Mouse (Mus musculus) kidney, embryonic 15.5 days (tissue): ENCODE results near the gene Rapsn. TPM values are rescaled to one million over a fixed set of nuclear protein-coding genes. Genes with fewer than 3 reads are reported as not detected.

Experiments used
- ATAC-seq: fragments of 200-750 bp; cut with Nextera tagmentation; replicated peaks from 2 replicates; pipeline ENCODE4 v1.8.0; 2017; ENCODE audit warnings: moderate TSS enrichment; ENCODE audit not compliant: low FRiP score
- H3K27ac ChIP-seq: fragments of 300-500 bp; sonication (generic); 2 replicates; pipeline ENCODE4 v1.5.1; 2015; ENCODE audit warnings: mild to moderate bottlenecking, inconsistent platforms
- H3K27me3 ChIP-seq: fragments of 300-500 bp; sonication (generic); 2 replicates; pipeline ENCODE4 v1.6.1; 2015; ENCODE audit warnings: inconsistent platforms
- H3K36me3 ChIP-seq: fragments of 300-500 bp; sonication (generic); 2 replicates; pipeline ENCODE4 v1.6.1; 2015; ENCODE audit warnings: inconsistent platforms
- H3K4me1 ChIP-seq: fragments of 300-500 bp; sonication (generic); 2 replicates; pipeline ENCODE4 v1.6.1; 2015; ENCODE audit warnings: inconsistent platforms
- H3K4me2 ChIP-seq: fragments of 300-500 bp; sonication (generic); 2 replicates; pipeline ENCODE4 v1.6.1; 2015; ENCODE audit warnings: moderate library complexity, mild to moderate bottlenecking, inconsistent platforms
- H3K4me3 ChIP-seq: fragments of 300-500 bp; sonication (generic); replicated peaks from 2 replicates; pipeline ENCODE4 v1.5.1; 2015; ENCODE audit warnings: mild to moderate bottlenecking, inconsistent platforms
- H3K9ac ChIP-seq: fragments of 300-500 bp; sonication (generic); 2 replicates; pipeline ENCODE4 v1.6.1; 2015; ENCODE audit warnings: mild to moderate bottlenecking, inconsistent platforms
- H3K9me3 ChIP-seq: fragments of 300-500 bp; sonication (generic); replicated peaks from 2 replicates; pipeline ENCODE4 v1.6.1; 2016; ENCODE audit warnings: inconsistent platforms
- WGBS: fragments of 180-500 bp; shearing (Covaris S2); methylation state at CpG from one replicate; pipeline ENCODE4 v1.1.7; 2015; ENCODE audit warnings: mixed read lengths; 5-methylcytosine and 5-hydroxymethylcytosine counted together
- polyA plus RNA-seq: library from polyadenylated mRNA; unstranded; fragments of >200 nt; fragmentation: Nextera tagmentation; extraction: Ambion mirVana; gene quantifications from 2 replicates; pipeline ENCODE4 v1.2.1, GENCODE M21; 2015

The Rapsn gene
- polyA plus RNA-seq, 1 experiment from 2014 or later = 2.7 TPM

DNA sequence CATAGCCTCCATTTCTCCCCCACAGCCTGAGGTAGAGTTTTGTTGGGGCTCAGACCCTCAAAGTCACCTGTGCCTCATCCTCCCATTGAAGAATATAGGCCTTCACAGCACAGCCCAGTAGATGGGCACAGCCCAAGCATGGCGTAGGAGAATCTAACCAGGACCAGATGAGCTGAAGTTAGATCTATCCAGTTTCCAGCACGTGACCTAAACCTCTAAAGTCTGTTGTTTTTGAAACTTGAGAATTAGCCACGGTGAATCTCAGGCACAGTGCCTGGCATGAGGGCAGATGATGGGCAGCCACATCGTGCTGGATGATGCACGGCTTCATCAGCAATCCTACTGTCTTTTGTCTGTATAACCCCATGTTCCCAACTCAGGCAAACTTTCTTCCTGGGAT, 23.0 kb downstream of the Rapsn start:
- 51% methylated on average over 5 of the region's 5 CpGs for WGBS
- peaks cover 17% of the 10 kb centered on the region for H3K4me1 ChIP-seq
- H3K36me3 ChIP-seq = peaks cover 87% of the 10 kb centered on the region

GRCm38 (mm10) chr2:91059376-91059775, 24.0 kb downstream of the Rapsn start:
- H3K36me3 ChIP-seq = peaks cover 97% of the 10 kb centered on the region
- H3K4me3 ChIP-seq = no peak overlapping the region
- H3K9ac ChIP-seq = no peak overlapping the region
- H3K27me3 ChIP-seq = no peaks in the 10 kb centered on the region
- no peaks in the 10 kb centered on the region for H3K9me3 ChIP-seq
- H3K4me2 ChIP-seq = no peak overlapping the region
- H3K4me1 ChIP-seq = peaks cover 17% of the 10 kb centered on the region
- 92% methylated on average over 2 of the region's 2 CpGs for WGBS
- no peak for ATAC-seq
- H3K27ac ChIP-seq = no peak overlapping the region

More for the DNA sequence above, 23.0 kb downstream of the Rapsn start:
- Histone ChIP-seq H3K27ac (no peak overlapping the region), H3K9me3 (no peaks in the 10 kb centered on the region), H3K4me2 (no peak overlapping the region), H3K4me3 (no peak overlapping the region), H3K27me3 (no peaks in the 10 kb centered on the region), H3K9ac (no peak overlapping the region)
- ATAC-seq = no peak

- Histone ChIP-seq H3K9ac (no peak overlapping the region), H3K4me3 (no peak overlapping the region), H3K27ac (no peak overlapping the region), H3K4me2 (no peak overlapping the region), H3K27me3 (no peaks in the 10 kb centered on the region), H3K36me3 (peaks cover 98% of the 10 kb centered on the region), H3K9me3 (no peaks in the 10 kb centered on the region), H3K4me1 (peaks cover 7% of the 10 kb centered on the region)
- peak; percentile 28; the same call in 1 of the 2 replicates for ATAC-seq
- WGBS = 83% methylated on average over 10 of the region's 10 CpGs
Measured at GRCm38 (mm10) chr2:91060544-91061355, 25.3 kb downstream of the Rapsn start.

GRCm38 (mm10) chr2:91061849-91062481, 26.5 kb downstream of the Rapsn start:
- WGBS = 69% methylated on average over 6 of the region's 6 CpGs
- no peak overlapping the region for H3K9ac ChIP-seq
- H3K27ac ChIP-seq = peak overlapping the region; percentile 56

GRCm38 (mm10) chr2:91062779-91063606, 27.6 kb downstream of the Rapsn start:
- Histone ChIP-seq H3K36me3 (peaks cover 87% of the 10 kb centered on the region), H3K9ac (no peak overlapping the region), H3K4me1 (peaks cover 7% of the 10 kb centered on the region), H3K9me3 (no peaks in the 10 kb centered on the region), H3K27me3 (no peaks in the 10 kb centered on the region), H3K4me2 (no peak overlapping the region), H3K27ac (peak overlapping the region; percentile 56; the same call in 1 of the 2 replicates), H3K4me3 (no peak overlapping the region)
- ATAC-seq = no peak
- whole genome bisulfite sequencing = 88% methylated on average over 16 of the region's 16 CpGs

More at GRCm38 (mm10) chr2:91061849-91062481, 26.5 kb downstream of the Rapsn start:
- Histone ChIP-seq H3K4me3 (no peak overlapping the region), H3K4me2 (no peak overlapping the region), H3K9me3 (no peaks in the 10 kb centered on the region), H3K4me1 (peaks cover 7% of the 10 kb centered on the region), H3K36me3 (peaks cover 93% of the 10 kb centered on the region), H3K27me3 (no peaks in the 10 kb centered on the region)
- peak; percentile 47 for ATAC-seq

- Histone ChIP-seq H3K9me3 (no peaks in the 10 kb centered on the region), H3K27me3 (no peaks in the 10 kb centered on the region), H3K4me2 (no peak overlapping the region), H3K4me1 (peaks cover 18% of the 10 kb centered on the region), H3K9ac (no peak overlapping the region), H3K27ac (no peak overlapping the region), H3K4me3 (no peak overlapping the region), H3K36me3 (peaks cover 75% of the 10 kb centered on the region)
- ATAC-seq = no peak
- WGBS = 89% methylated on average over 6 of the region's 6 CpGs
Measured at GRCm38 (mm10) chr2:91064211-91064610, 28.8 kb downstream of the Rapsn start.

DNA sequence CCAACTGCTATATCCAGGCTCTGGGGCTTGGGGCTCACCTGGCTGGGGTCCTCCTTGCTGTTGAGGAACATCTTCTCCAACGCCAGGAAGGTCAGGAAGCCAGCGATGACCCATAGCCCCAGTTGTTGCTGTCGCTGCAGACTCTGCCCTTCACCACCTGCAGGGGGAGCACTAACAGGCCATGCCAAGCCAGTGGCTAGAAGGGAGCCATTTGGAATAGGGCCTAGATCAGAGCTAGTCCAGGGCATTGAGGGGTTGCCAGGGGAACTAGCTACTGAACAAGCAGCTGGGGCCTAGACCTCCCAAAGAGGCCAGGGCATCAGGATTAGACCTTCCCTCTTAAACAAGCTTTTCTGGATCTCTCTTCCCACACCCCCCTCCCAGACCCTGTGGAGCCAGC, 30.1 kb downstream of the Rapsn start:
- no peak overlapping the region for H3K4me2 ChIP-seq
- H3K27me3 ChIP-seq = no peaks in the 10 kb centered on the region
- peaks cover 62% of the 10 kb centered on the region for H3K36me3 ChIP-seq
- H3K4me1 ChIP-seq = peaks cover 23% of the 10 kb centered on the region
- no peak for ATAC-seq
- no peaks in the 10 kb centered on the region for H3K9me3 ChIP-seq
- H3K9ac ChIP-seq = no peak overlapping the region
- WGBS = 43% methylated on average over 3 of the region's 3 CpGs
- no peak overlapping the region for H3K27ac ChIP-seq
- H3K4me3 ChIP-seq = no peak overlapping the region

GRCm38 (mm10) chr2:91066455-91066854, 31.0 kb downstream of the Rapsn start:
- H3K27me3 ChIP-seq = no peaks in the 10 kb centered on the region
- no peak overlapping the region for H3K27ac ChIP-seq
- ATAC-seq = no peak
- no peak overlapping the region for H3K4me3 ChIP-seq
- no peaks in the 10 kb centered on the region for H3K9me3 ChIP-seq
- peaks cover 52% of the 10 kb centered on the region for H3K36me3 ChIP-seq
- no peak overlapping the region for H3K9ac ChIP-seq
- WGBS = 82% methylated on average over 3 of the region's 3 CpGs
- H3K4me1 ChIP-seq = peaks cover 31% of the 10 kb centered on the region
- H3K4me2 ChIP-seq = no peak overlapping the region

- 59% methylated on average over 13 of the region's 13 CpGs for WGBS
- ATAC-seq = no peak
- Histone ChIP-seq H3K4me2 (peak overlapping the region; percentile 72), H3K27me3 (no peaks in the 10 kb centered on the region), H3K36me3 (peaks cover 34% of the 10 kb centered on the region), H3K27ac (no peak overlapping the region), H3K4me3 (peak overlapping the region; percentile 72), H3K9ac (peak overlapping the region; percentile 32), H3K9me3 (no peaks in the 10 kb centered on the region), H3K4me1 (peaks cover 24% of the 10 kb centered on the region)
Measured at GRCm38 (mm10) chr2:91068162-91068871, 32.9 kb downstream of the Rapsn start.

DNA sequence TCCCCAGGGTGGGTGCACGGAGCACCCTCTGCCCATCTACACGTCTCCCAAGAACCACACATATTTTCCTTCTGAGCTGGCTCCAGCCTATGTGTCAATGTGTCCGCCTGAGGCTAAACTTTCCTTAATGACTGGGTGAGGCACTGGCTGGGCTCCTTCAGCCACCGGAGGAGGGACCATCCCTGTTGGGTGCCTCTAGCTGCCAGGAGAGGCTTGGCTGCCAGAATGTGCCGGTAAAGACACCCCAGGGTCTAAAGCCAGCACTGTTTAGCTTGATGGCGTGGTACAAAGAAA, 33.4 kb downstream of the Rapsn start:
- Histone ChIP-seq H3K27ac (no peak overlapping the region), H3K27me3 (no peaks in the 10 kb centered on the region), H3K4me2 (peak overlapping the region; percentile 72), H3K36me3 (peaks cover 29% of the 10 kb centered on the region), H3K9me3 (no peaks in the 10 kb centered on the region), H3K4me3 (peak overlapping the region; percentile 72), H3K4me1 (peaks cover 24% of the 10 kb centered on the region), H3K9ac (peak overlapping the region; percentile 32)
- 56% methylated on average over 6 of the region's 6 CpGs for WGBS
- no peak for ATAC-seq

GRCm38 (mm10) chr2:91069306-91070000, 34.0 kb downstream of the Rapsn start:
- H3K4me3 ChIP-seq = peak overlapping the region; percentile 72
- no peaks in the 10 kb centered on the region for H3K9me3 ChIP-seq
- peaks cover 22% of the 10 kb centered on the region for H3K36me3 ChIP-seq
- H3K9ac ChIP-seq = peak overlapping the region; percentile 70
- H3K27me3 ChIP-seq = no peaks in the 10 kb centered on the region
- peak overlapping the region; percentile 72 for H3K4me2 ChIP-seq
- H3K27ac ChIP-seq = peak overlapping the region; percentile 93
- ATAC-seq = peak; percentile 3; the same call in 1 of the 2 replicates
- 6% methylated on average over 14 of the region's 14 CpGs for WGBS
- H3K4me1 ChIP-seq = peaks cover 24% of the 10 kb centered on the region
